ENCODE assay signal across 7 mouse cellular contexts in the genomic region with DNA sequence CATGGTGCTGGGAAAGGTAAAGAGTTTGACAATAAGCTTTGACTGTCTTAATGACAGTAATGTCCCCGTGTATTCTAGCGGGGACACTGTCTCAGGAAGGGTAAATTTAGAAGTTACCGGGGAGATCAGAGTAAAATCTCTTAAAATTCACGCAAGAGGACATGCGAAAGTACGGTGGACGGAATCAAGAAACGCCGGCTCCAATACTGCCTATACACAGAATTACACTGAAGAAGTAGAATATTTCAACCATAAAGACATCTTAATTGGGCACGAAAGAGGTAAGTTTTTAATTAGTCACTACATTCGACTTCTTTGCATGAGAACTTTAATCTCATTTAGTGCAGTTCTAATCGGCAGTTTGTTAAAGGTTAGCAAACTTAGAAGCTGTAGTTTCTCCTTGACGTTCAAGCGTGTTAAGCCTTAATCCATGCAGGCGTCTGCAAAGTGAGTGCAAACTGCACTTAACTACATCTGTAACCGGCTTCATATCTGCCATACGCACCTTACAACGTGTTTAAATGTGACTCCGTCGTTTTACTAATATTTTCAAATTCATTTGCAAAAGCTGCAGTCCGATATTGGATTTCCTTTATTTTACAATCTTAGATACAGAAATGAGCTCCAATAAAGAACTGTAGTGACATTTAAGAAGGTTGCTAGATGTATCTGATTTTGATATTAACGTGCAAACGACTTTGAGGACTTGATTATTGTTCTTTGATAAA. TPM values are rescaled to one million over a fixed set of nuclear protein-coding genes. Genes with fewer than 3 reads are reported as not detected.
DNase-seq lines count a peak whose midpoint lies in the region; ATAC-seq lines count a peak whose summit lies in the region.

No protein-coding gene starts in this region.

- peak overlapping the region; percentile 100 for H3K9ac ChIP-seq in neural tube, embryonic 11.5 days (ENCODE audit: low read length)

- peak; percentile 69 for DNase-seq in retina, embryonic 14.5 days (ENCODE audit: low spot score)
- DNase-seq in retina, postnatal 1 day: no peak
- peak; percentile 44 for DNase-seq in brain, adult 2 months (ENCODE audit: low read depth, low spot score)
- no peak for DNase-seq in heart, embryonic 10.5 days (ENCODE audit: low spot score)
- DNase-seq in limb, embryonic 10.5 days (ENCODE audit: low spot score): peak; percentile 42
- peak; percentile 51 for DNase-seq in neural tube, embryonic 11.5 days (ENCODE audit: low spot score)

- under 1% methylated on average over 23 of the region's 23 CpGs for WGBS in heart, embryonic 10.5 days
- WGBS in limb, embryonic 10.5 days: under 1% methylated on average over 23 of the region's 23 CpGs
- under 1% methylated on average over 23 of the region's 23 CpGs for WGBS in neural tube, embryonic 11.5 days

- H3K4me3 ChIP-seq in heart, embryonic 10.5 days: peak overlapping the region; percentile 86
- H3K4me3 ChIP-seq in limb, embryonic 10.5 days: peak overlapping the region; percentile 82
- H3K4me3 ChIP-seq in neural tube, embryonic 11.5 days (ENCODE audit: low read depth, low read length): peak overlapping the region; percentile 87

- peak overlapping the region; percentile 100 for H3K27ac ChIP-seq in heart, embryonic 10.5 days
- peak overlapping the region; percentile 100 for H3K27ac ChIP-seq in limb, embryonic 10.5 days
- H3K27ac ChIP-seq in neural tube, embryonic 11.5 days (ENCODE audit: low read depth, low read length): peak overlapping the region; percentile 100

- H3K4me2 ChIP-seq in neural tube, embryonic 11.5 days (ENCODE audit: low read depth): peak overlapping the region; percentile 62

- no peaks in the 10 kb centered on the region for H3K9me3 ChIP-seq in heart, embryonic 10.5 days
- no peaks in the 10 kb centered on the region for H3K9me3 ChIP-seq in limb, embryonic 10.5 days (replicated peaks)
- H3K9me3 ChIP-seq in neural tube, embryonic 11.5 days (ENCODE audit: control insufficient read depth, low read length): no peaks in the 10 kb centered on the region

- ATAC-seq in neural tube, embryonic 11.5 days (ENCODE audit: insufficient read depth, low FRiP score, low TSS enrichment): no peak
- ATAC-seq in megakaryocyte progenitor cell, adult 5-6 weeks (replicated peaks; ENCODE audit: poor library complexity): no peak

- peaks cover 3% of the 10 kb centered on the region; the same call in 1 of the 2 replicates for H3K4me1 ChIP-seq in heart, embryonic 10.5 days
- peaks cover 4% of the 10 kb centered on the region; the same call in 1 of the 2 replicates for H3K4me1 ChIP-seq in limb, embryonic 10.5 days
- H3K4me1 ChIP-seq in neural tube, embryonic 11.5 days (ENCODE audit: control insufficient read depth, insufficient read depth, low read length): peaks cover 2% of the 10 kb centered on the region; the same call in 1 of the 2 replicates

- no peaks in the 10 kb centered on the region for H3K27me3 ChIP-seq in heart, embryonic 10.5 days (ENCODE audit: insufficient read depth, poor library complexity, severe bottlenecking)
- no peaks in the 10 kb centered on the region for H3K27me3 ChIP-seq in limb, embryonic 10.5 days (ENCODE audit: low read depth, poor library complexity, severe bottlenecking)
- no peaks in the 10 kb centered on the region for H3K27me3 ChIP-seq in neural tube, embryonic 11.5 days (ENCODE audit: control insufficient read depth, insufficient read depth, low read length)

- H3K36me3 ChIP-seq in heart, embryonic 10.5 days: peaks cover 10% of the 10 kb centered on the region; the same call in 1 of the 2 replicates
- peaks cover 14% of the 10 kb centered on the region for H3K36me3 ChIP-seq in limb, embryonic 10.5 days
- no peaks in the 10 kb centered on the region for H3K36me3 ChIP-seq in neural tube, embryonic 11.5 days (ENCODE audit: control insufficient read depth, insufficient read depth, low read length)

RNA-seq across cellular contexts. Expression of a gene that starts 0.6 kb away (rescaled TPM):
- 52.4 and 54.2 TPM in 2 replicates for polyA plus RNA-seq in heart, embryonic 10.5 days (2016; fragmentation: Nextera tagmentation; extraction: Ambion mirVana)
- polyA plus RNA-seq in limb, embryonic 10.5 days (2016; fragmentation: Nextera tagmentation; extraction: Ambion mirVana): 48.6 and 72.1 TPM in 2 replicates
- polyA plus RNA-seq in neural tube, embryonic 11.5 days (2014; fragmentation: Nextera tagmentation; extraction: Ambion mirVana): 60.3 and 61.7 TPM in 2 replicates
- total RNA-seq in megakaryocyte progenitor cell, adult 5-6 weeks (2015): 17.5 and 28.3 TPM in 2 replicates
- 30.9 and 44.2 TPM in 2 replicates for total RNA-seq in megakaryocyte progenitor cell, adult 5-6 weeks (2017)

Comparison
In these comparisons a context has a peak if more than half of its experiments do, and no peak if none do; other contexts are left out.
1. DNase-seq: peak in retina, embryonic 14.5 days (single experiment), brain, adult 2 months (single experiment), limb, embryonic 10.5 days (single experiment) and neural tube, embryonic 11.5 days (single experiment); none in retina, postnatal 1 day (single experiment) and heart, embryonic 10.5 days (single experiment).
2. Peak in every context shown above with its lines, with median percentiles within 50 percentile points of each other: H3K27ac ChIP-seq and H3K4me3 ChIP-seq.